Mouse (Mus musculus): ENCODE results near the gene Rhno1.

DNA sequence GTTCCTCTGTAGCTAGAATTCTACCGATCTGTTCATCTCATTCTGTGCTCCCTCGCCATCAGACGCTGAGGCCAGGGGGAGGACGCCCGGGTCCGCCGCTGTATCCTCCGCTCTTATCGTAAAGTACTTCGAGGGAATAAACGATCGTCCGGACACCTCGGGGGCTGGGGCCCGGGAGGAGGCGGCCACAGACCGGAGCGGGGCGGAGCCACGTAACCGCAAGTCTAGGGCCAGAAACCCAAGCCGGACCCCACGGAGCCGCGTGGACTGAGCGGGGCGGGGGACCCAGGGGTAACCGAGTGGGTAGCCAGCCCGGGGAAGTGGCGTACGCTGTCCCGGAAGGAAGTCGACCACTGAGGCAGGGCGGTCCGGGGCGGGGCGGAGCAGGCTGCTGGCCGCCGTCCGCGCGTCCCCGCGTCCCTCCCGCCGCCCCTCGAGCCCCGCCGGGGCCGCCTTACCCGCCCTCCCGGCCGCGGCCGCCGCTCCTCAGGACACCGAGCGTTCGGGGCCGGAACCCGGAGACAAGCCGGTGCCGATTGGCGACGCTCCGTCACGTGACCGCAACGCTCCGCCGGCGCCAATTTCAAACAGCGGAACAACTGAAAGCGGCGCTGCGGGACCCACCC is at the start of gene Rhno1, which contains the start of gene Foxm1:
- TF ChIP-seq TAL1 (IDR thresholded peaks at IDR 0.05; ENCODE audit: low read length) (no peak), GATA1 (IDR thresholded peaks at IDR 0.05; ENCODE audit: low read length) (no peak)
